Mouse (Mus musculus) heart, embryonic 14.5 days (tissue): Measurements from ENCODE around the gene Prpf8. TPM values are rescaled to one million over a fixed set of nuclear protein-coding genes. Genes with fewer than 3 reads are reported as not detected.

Source experiments
- ATAC-seq: fragments of 200-750 bp; cut with Nextera tagmentation; 2 replicates; pipeline ENCODE4 v1.8.0; 2017; ENCODE audit warnings: low read depth, moderate TSS enrichment; ENCODE audit not compliant: insufficient number of reproducible peaks, insufficient read depth, low FRiP score
- H3K27ac ChIP-seq, 2 experiments: fragments of 200-500 bp in 1 of 2; fragments of 300-500 bp in 1 of 2; sonication (generic) in 1 of 2; replicated peaks in 1 of 2; 2 replicates each; pipeline ENCODE4 v1.5.1; 2012 to 2014; ENCODE audit warnings: low read depth in 2 of 2, low read length in 2 of 2, control low read depth in 1 of 2, mild to moderate bottlenecking in 1 of 2, mixed read lengths in 1 of 2; ENCODE audit not compliant: control insufficient read depth in 1 of 2, insufficient read depth in 1 of 2
- H3K27me3 ChIP-seq: fragments of 300-500 bp; sonication (generic); 2 replicates; pipeline ENCODE4 v1.6.1; 2014; ENCODE audit warnings: mild to moderate bottlenecking, low read length, control low read depth; ENCODE audit not compliant: control insufficient read depth, insufficient read depth
- H3K36me3 ChIP-seq: fragments of 300-500 bp; sonication (generic); 2 replicates; pipeline ENCODE4 v1.6.1; 2014; ENCODE audit warnings: mild to moderate bottlenecking, control low read depth, low read length, mixed read lengths; ENCODE audit not compliant: control insufficient read depth, insufficient read depth
- H3K4me1 ChIP-seq, 2 experiments: fragments of 200-500 bp in 1 of 2; fragments of 300-500 bp in 1 of 2; sonication (generic) in 1 of 2; 2 replicates each; pipeline ENCODE4 v1.6.1; 2012 to 2014; ENCODE audit warnings: low read length in 2 of 2, control low read depth in 1 of 2, mixed read lengths in 1 of 2; ENCODE audit not compliant: control insufficient read depth in 2 of 2, insufficient read depth in 2 of 2
- H3K4me2 ChIP-seq: fragments of 300-500 bp; sonication (generic); 2 replicates; pipeline ENCODE4 v1.6.1; 2014; ENCODE audit warnings: mild to moderate bottlenecking, low read length
- H3K4me3 ChIP-seq, 2 experiments: fragments of 200-500 bp in 1 of 2; fragments of 300-500 bp in 1 of 2; sonication (generic) in 1 of 2; 2 replicates each; pipeline ENCODE4 v1.5.1; 2012 to 2014; ENCODE audit warnings: low read length in 2 of 2, mild to moderate bottlenecking in 2 of 2, control low read depth in 1 of 2, low read depth in 1 of 2, moderate library complexity in 1 of 2; ENCODE audit not compliant: control insufficient read depth in 1 of 2, insufficient read depth in 1 of 2
- H3K9ac ChIP-seq: fragments of 300-500 bp; sonication (generic); 2 replicates; pipeline ENCODE4 v1.6.1; 2014; ENCODE audit warnings: mild to moderate bottlenecking, low read length
- H3K9me3 ChIP-seq: fragments of 300-500 bp; sonication (generic); 2 replicates; pipeline ENCODE4 v1.6.1; 2016; ENCODE audit warnings: low read length, control low read depth; ENCODE audit not compliant: control insufficient read depth
- WGBS: fragments of 180-500 bp; shearing (Covaris S2); extraction: QIAGEN DNeasy Blood & Tissue Kit; methylation state at CpG from one replicate; pipeline ENCODE4 v1.1.7; 2014; 5-methylcytosine and 5-hydroxymethylcytosine counted together
- polyA plus RNA-seq: library from polyadenylated mRNA; unstranded; fragments of >200 nt; fragmentation: Nextera tagmentation; extraction: Ambion mirVana; gene quantifications from 2 replicates; pipeline ENCODE4 v1.2.1, GENCODE M21; 2014

Gene Prpf8
- polyA plus RNA-seq, 1 experiment from 2014 or later, result 46.8 TPM

DNA sequence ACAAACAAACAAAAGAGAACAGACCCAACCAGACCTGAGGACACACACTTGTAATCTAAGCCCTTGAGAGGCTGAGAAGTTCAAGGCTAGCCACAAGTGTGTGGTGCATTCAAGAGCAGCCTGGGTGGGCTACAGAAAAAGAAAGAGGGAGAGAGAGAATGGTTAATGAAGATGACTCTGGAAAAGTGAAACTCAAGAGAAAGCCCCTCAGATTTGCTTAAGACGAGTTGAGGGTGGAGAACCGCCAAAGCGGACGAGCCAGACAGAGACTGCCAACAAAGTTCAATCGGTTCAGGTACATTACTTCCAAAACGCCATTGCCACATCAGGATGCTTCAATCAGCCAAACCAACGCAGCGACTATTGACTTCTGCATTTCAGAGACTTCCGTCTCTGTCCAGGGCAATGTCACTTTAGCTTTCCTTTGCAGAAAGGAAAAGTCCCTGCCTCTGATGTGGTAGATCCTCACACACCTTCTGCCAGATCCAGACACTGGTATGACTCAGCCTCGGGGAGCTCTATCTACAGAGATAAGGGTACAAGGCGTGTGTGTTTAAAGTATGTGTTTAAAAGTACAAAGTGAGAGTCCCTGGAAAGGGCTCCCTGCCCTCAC, 14.0 kb upstream of the Prpf8 start:
- no peak for ATAC-seq
- H3K27ac ChIP-seq, result no peak overlapping the region
- 64% methylated on average over 11 of the region's 11 CpGs for WGBS

DNA sequence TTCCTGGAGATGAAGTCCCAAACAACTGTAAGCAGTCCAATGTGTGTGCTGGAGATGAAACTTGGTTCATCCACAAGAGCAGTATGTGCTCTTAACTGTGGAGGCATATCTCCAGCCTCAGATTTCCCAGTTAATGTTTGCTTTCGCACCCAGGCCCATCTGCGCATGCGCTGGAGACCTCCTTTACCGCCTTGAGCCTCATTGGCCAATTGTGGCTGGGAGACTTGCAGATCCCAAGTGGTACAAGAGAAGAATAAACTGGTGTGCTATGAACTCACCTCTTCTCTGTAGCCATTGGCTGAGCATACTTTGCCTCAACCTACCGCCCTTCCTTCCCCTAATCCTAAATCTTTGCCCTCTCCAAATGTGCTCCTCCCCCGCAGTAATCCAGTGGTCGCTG, 13.2 kb upstream of the Prpf8 start:
- H3K4me2 ChIP-seq, result no peak overlapping the region
- H3K9ac ChIP-seq, result no peak overlapping the region
- peaks cover 3 to 4% of the 10 kb centered on the region in 2 experiments; a peak in 3 of 4 replicates for H3K4me1 ChIP-seq
- no peak overlapping the region for H3K4me3 ChIP-seq
- H3K27me3 ChIP-seq, result no peaks in the 10 kb centered on the region
- 61% methylated on average over 7 of the region's 7 CpGs for WGBS
- no peaks in the 10 kb centered on the region for H3K36me3 ChIP-seq
- no peak overlapping the region for H3K27ac ChIP-seq
- no peaks in the 10 kb centered on the region for H3K9me3 ChIP-seq
- ATAC-seq, result no peak

More for the DNA sequence above, 14.0 kb upstream of the Prpf8 start:
- H3K4me3 ChIP-seq, result no peak overlapping the region
- no peak overlapping the region for H3K9ac ChIP-seq
- H3K9me3 ChIP-seq, result no peaks in the 10 kb centered on the region
- H3K4me1 ChIP-seq, result peaks cover 10% of the 10 kb centered on the region in 2 experiments
- no peaks in the 10 kb centered on the region for H3K36me3 ChIP-seq
- no peaks in the 10 kb centered on the region for H3K27me3 ChIP-seq
- no peak overlapping the region for H3K4me2 ChIP-seq

DNA sequence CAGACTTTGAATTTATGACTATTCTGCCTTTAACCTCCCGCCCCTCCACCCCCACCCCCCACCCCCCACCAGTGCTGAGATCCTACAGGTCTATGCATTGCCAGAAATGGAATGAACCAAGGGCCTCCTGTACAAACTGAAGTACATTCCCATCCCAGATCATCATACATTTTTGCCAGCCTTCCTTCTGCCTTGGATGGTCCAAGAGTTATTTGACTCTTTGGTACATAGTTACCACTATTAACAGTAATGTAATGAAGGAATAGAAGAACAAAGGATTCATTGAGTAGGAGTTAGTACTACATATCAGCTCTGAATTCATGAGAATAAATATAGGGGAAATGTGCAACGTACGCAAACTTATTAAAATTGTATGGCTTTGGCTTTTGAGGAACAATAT, 424 bp upstream of the Prpf8 start:
- Histone ChIP-seq H3K36me3 (peaks cover 31% of the 10 kb centered on the region), H3K9ac (no peak overlapping the region), H3K27ac (no peak overlapping the region), H3K4me1 (peaks cover 5 to 9% of the 10 kb centered on the region in 2 experiments), H3K4me2 (peak overlapping the region; percentile 54), H3K9me3 (no peaks in the 10 kb centered on the region), H3K27me3 (no peaks in the 10 kb centered on the region), H3K4me3 (peak overlapping the region in 1 of 2 experiments; percentile 81; a peak in 2 of 4 replicates)
- ATAC-seq, result peak; percentile 13; the same call in 1 of the 2 replicates
- WGBS, result 26% methylated on average over 3 of the region's 3 CpGs

DNA sequence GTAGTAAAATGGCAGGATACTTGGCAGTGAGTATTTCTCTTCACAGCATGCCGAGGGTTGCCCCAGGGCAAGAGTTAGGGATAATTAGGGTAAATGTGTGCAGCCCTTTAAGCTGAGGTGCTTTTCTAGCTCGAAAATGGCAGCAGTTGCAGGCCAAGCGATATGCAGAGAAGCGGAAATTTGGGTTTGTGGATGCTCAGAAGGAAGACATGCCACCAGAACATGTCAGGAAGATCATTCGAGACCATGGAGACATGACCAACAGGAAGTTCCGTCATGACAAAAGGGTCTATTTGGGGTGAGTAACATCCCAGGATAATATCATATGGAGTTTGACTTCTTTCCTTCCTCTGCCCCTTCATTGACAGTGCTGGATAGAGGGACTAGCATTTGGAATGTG, 880 bp downstream of the Prpf8 start:
- no peaks in the 10 kb centered on the region for H3K27me3 ChIP-seq
- H3K36me3 ChIP-seq, result peaks cover 44% of the 10 kb centered on the region
- H3K9me3 ChIP-seq, result no peaks in the 10 kb centered on the region
- no peak overlapping the region for H3K27ac ChIP-seq
- no peak for ATAC-seq
- H3K4me3 ChIP-seq, result peak overlapping the region; percentile 81 to 99
- 43% methylated on average over 6 of the region's 6 CpGs for WGBS
- H3K4me1 ChIP-seq, result peaks cover 5 to 9% of the 10 kb centered on the region in 2 experiments
- peak overlapping the region; percentile 97 for H3K4me2 ChIP-seq
- H3K9ac ChIP-seq, result peak overlapping the region; percentile 92

DNA sequence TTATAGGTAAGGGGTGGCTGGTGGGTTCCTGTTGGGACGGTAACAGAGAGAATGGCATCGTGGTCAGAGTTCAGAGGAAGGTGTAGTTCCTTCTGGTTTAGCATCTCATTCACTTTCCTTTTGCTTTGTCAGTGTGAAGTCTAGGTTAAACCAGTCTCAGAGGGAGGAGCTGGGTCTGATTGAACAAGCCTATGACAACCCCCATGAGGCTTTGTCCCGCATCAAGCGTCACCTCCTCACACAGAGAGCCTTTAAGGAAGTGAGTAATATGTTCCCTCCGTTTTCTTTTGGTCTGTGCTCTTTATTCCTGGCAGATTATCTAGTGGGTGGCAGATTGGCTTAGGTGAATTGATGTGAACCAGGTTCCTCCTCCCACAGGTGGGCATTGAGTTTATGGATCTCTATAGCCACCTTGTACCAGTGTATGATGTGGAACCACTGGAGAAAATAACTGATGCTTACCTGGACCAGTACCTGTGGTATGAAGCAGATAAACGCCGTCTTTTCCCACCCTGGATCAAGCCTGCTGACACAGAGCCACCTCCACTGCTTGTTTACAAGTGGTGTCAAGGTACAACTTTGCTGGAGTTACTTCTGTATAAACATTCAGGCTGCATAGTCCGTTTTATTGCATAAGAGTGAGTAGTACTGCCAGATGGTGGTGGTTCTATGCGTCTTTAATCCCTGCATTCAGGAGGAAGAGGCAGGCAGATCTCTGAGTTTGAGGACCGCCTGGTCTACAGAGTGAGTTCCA, 7.9 kb downstream of the Prpf8 start:
- H3K27me3 ChIP-seq, result no peaks in the 10 kb centered on the region
- no peaks in the 10 kb centered on the region for H3K9me3 ChIP-seq
- no peak overlapping the region for H3K27ac ChIP-seq
- WGBS, result 87% methylated on average over 10 of the region's 10 CpGs
- no peak for ATAC-seq
- H3K4me2 ChIP-seq, result no peak overlapping the region
- H3K9ac ChIP-seq, result no peak overlapping the region
- H3K4me3 ChIP-seq, result no peak overlapping the region
- no peaks in the 10 kb centered on the region for H3K4me1 ChIP-seq
- peaks cover 100% of the 10 kb centered on the region for H3K36me3 ChIP-seq

DNA sequence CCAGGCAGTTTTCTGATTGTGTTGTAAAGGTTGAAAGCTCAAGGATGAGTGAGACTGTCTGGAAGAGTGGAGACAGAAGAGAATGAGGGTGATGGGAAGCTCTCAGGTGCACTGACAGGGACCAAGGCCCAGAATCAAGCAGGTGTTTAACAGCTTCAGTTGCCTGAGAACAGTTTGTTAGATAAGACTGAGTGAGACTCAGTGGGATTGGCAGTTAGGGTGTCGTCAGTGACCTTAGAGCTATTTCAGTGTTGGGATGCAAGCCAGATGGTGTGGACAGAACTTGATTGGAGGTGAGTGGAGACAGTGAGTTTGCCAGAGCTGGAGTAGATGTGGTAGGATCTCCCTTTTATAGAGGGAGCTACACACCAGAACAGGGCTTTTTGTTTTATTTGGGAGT, 11.5 kb downstream of the Prpf8 start:
- Histone ChIP-seq H3K9me3 (no peaks in the 10 kb centered on the region), H3K4me3 (no peak overlapping the region), H3K27me3 (no peaks in the 10 kb centered on the region), H3K4me2 (no peak overlapping the region), H3K27ac (no peak overlapping the region), H3K4me1 (no peaks in the 10 kb centered on the region), H3K9ac (no peak overlapping the region), H3K36me3 (peaks cover 100% of the 10 kb centered on the region)
- ATAC-seq, result no peak
- WGBS, result 15% methylated on average over 1 of the region's 1 CpGs

DNA sequence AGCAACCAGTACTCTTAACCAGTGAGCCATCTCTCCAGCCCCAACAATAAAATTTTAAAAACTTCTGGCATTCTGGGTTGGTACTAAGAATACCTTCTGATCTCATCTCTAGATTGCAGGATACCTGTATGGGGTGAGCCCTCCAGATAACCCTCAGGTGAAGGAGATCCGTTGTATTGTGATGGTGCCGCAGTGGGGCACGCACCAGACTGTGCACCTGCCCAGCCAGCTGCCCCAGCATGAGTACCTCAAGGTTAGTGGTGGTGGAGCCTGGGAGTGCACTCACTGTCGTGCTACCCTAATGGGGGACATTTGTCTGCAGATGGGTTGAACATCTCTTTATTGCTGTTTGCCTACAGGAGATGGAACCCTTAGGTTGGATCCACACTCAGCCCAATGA, 21.5 kb downstream of the Prpf8 start:
- no peak overlapping the region for H3K4me2 ChIP-seq
- H3K36me3 ChIP-seq, result peaks cover 63% of the 10 kb centered on the region
- no peak overlapping the region for H3K4me3 ChIP-seq
- 92% methylated on average over 4 of the region's 4 CpGs for WGBS
- H3K27me3 ChIP-seq, result no peaks in the 10 kb centered on the region
- H3K4me1 ChIP-seq, result peaks cover 13 to 14% of the 10 kb centered on the region in 2 experiments
- no peak overlapping the region for H3K9ac ChIP-seq
- H3K27ac ChIP-seq, result no peak overlapping the region
- H3K9me3 ChIP-seq, result no peaks in the 10 kb centered on the region
- ATAC-seq, result no peak
